Mouse (Mus musculus) CD8-positive naive resting alpha-beta T cell, adult 2 months (primary cell): ENCODE results near the gene Enox1.
"Not testable (repeated sequence)": the region's sequence is repeated elsewhere in the genome, so short reads cannot be mapped to it uniquely, and the experiment has no call there.

Experiments
- DNase-seq, 2 experiments: peaks; one replicate each; pipeline ENCODE4 v3.0.0; 2022; ENCODE audit warnings: low read depth in 2 of 2, low spot score in 2 of 2

The Enox1 gene

DNA sequence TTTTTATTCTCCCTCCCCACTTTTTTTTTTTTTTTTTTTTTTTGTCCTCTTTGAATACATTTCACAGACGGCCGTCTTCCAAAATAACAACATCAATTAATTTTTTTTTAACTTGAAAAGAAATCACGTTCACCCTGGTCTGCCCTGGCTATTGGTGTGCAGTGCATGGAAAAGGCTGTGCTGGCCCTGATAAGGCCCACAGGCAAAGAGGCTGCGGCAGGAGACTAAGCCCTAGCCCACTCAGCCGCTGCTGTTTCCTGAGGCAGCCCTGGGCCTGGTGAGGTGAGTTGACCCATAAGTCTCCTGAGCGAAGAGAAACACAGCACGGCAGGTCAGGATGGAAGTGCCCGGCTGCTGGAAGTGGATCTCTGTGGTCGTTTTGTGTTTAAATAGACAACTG is 349.8 kb downstream of the Enox1 start:
- DNase-seq, result no peak

DNA sequence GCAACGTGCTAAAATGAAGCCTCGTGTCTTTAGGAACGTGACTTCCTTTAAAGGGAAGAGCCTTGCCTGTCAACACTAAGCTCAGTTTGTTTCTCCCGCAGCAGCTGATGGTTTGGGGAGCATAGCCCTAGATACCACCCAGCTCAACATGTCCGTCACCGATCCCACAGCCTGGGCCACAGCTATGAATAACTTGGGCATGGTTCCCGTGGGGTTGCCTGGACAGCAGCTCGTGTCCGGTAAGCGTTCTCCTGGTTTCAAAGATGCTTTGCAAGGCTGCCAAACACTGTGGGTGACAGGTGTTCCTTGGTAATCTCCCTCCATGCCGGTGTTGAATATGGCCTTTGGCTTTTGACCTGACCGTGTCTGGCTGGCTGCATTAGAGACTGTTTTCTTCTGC is 351.5 kb downstream of the Enox1 start:
- no peak for DNase-seq

DNA sequence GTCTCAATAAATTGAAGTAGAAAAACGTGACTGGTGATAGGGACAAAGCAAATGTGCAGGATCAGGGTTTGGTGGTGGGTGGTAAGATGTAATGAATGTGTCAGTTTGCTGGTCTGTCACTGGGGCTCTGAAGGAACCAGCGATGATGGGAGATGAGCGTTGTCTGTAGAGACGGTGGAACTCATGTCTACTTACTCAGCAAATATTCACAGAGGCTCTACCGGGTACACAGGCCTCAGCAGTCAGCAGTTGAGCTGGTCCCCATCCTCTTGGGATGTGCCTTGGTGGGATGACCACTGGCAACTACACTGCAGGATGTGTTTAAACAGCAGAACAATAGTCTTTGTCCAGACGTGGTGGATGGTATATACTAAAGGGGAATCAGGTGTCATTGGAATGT is 352.5 kb downstream of the Enox1 start:
- DNase-seq, result no peak

DNA sequence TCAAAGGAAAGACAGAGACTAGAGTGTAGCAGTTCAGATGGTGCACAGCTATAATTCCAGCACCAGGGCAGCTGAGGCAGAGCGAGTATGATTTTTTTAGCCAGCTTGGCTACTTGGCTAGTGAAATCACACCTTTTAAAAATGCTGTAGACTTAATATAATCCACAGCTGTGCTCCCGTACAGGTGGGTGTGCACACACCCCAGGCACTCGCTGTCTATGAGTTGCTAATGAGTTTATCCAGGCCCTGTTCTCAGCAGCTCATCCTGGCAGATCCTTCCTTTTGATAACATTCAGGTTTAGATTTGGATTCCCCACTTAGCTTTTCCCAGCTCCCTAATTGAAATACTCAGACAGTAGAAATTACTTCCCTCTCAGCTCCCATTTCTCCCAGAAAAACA is 353.4 kb downstream of the Enox1 start:
- no peak for DNase-seq

DNA sequence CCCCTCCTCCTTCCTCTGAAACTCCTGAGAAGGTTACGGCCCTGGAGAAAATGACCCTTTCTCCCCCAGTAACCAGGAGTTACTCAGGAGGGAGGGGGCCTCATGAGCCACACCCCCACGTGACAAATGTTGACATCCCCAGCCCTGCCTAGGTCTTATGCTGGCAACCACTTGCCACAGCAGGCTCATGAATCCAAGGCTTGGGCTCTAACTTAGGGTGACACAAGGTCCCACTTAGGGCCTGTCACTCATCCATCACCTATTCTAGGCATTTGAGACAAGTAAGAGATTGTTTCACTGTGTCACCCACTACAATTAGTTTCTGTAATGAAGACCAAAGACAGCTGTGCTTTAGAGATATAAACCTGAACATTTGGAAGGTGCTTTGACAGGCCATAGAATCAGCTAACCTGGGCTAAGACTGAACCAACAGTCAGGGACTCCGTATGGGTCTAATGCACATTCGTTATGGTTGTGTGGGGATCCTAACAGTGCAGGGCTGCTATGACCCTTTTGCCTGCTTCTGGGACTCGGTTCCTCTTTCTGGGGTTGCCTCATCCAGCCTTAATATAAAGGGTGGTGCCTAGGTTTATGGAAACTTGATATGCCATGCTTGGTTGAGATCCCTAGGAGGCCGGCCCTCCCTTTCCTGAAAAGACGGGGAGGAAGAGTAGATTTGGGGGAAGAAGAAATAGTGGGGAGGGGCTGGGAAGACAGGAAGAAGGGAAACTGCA is 354.7 kb downstream of the Enox1 start:
- DNase-seq, result no peak

DNA sequence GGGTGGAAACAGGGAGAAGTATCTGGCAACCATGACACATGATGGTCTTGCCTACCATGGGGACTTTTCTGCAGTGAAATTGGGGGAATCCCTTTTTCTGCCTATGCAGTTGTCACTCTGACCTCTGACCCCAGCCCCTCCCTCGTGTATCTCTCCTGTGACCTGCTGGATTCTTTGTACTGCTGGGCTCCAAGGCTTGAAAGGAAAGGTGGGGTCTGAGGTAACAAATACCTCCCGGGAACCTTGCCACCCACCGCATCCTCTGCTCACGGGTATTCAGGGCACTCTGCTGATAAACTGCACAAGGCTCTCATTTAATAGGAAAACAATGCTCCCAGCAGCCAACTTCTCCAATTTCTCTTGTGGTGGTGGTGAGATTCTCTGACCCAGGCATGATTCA is 361.5 kb downstream of the Enox1 start:
- DNase-seq, result no peak

DNA sequence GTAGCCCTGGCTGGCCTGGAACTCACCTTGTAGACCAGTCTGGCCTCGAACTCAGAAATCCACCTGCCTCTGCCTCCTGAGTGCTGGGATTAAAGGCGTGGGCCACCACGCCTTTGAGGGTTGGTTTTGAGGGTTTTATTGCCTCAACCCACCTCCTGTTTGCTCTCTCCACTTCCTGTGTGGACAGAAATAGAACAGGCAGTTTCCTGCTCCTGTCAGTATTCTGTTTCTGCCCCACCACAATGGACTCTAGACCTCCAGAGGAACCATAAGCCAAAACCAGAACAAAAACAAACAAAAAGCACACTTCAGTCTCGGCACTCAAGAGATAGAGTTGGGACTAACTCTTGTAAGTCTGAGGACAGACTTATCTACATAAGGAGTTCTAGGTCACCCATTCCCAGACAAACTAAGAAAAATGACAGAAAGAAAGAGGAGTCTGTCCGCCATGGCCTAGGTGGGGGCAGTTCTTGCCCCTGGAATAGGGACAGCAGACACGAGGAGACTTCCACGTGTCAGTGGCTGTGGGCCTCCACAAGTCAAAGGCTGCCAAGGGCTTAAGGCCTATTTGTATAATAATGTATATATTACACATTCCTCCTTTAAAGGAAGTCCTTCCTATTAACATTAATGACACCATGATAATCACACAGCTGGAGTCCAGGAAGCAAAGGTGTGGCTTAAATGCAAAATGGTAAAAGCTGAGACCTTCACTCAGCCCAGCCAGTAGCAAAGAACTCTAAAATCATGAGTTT is 362.6 kb downstream of the Enox1 start:
- no peak for DNase-seq

DNA sequence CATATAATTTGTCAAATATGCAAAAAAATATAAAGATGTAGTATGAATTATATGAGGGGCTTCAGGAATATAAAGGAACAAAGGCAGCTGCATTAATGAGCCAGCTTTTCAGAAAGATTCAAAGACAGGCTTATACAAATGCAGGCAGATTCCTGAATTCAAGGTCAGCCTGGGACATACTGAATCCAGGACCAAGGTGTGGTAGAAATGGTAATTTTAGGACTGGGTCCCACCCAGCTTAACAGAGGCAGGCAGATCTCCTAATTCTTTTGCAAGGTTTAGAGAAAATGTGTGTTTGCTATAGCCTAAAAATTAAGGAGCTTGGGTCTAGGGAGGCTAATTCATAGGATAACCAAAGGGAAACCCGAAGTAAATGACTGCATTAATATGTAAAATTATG is 363.1 kb downstream of the Enox1 start:
- DNase-seq, result no peak

DNA sequence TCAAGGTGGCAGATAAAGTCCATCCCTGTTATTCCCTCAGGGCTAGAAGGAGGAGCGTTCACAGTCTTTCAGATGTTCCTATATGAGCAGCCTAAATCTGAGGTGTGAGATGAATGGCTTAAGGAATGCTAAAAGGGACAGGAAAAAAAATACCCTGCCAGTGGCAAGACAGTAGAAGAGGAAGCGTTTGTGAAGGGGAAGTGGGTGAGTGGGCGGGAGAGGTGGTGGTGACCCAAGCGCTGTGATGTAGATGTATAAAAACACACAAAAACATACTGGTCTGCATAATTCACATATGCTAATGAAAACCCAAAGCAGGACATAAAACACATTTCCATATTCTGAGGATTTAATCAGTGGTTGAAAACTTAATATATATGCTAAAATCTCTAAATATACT is 367.7 kb downstream of the Enox1 start:
- DNase-seq, result no peak

DNA sequence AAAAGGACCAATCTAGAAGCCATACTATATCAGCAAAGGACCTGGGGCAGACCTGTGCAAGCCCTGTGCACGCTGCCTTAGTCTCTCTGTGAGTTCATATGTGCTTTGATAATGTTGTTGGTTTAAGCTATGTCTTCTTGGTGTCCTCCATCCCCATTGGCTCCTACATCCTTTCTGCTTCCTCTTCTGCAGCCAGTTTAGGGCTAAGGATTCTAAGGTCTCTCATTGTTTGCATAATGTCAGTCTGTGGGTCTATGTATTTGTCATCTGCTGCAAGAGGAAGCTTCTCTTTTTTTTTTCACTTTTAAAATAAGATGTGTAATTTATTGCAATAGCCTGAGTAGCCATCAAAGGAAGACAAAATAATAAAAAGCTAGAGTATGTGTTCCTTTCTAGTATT is 369.7 kb downstream of the Enox1 start:
- no peak for DNase-seq

DNA sequence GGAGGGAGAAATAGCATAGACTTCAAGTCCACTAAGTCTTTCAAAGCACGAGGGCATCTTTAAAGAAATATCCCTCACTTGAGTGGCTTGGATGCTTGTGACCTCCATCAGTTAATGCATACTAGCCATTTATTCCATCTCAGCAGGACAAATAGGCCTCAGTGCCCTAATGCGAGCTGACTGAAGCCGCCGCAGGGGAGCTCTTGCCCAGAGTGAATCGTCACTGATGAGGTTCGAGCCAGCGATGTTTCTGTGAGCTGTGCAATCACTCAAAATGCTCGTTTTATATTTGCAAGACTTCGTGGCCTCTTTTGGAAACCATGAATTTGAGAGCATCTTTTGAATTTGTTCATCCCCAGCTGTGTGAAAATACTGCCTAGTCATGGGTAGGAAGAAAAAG is 372.6 kb downstream of the Enox1 start:
- no peak for DNase-seq

DNA sequence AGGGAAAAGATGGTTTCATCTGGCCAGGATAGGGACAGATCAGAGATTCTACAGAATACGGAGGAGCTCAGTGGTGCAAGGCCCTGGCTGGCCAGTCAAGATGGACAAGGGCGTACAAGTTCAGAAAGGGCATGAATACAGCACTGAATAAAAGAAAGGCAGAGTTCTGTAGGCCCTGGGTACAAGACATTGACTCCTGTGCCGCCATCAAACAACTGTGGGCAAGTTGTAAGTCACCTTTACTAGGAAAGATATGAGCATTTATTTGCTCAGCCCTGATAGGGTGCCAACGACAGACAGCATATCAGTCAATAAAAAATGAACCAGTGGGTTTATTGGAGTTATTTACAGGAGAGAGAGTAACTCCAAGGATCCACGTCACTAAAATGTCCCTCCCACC is 373.1 kb downstream of the Enox1 start:
- no peak for DNase-seq

DNA sequence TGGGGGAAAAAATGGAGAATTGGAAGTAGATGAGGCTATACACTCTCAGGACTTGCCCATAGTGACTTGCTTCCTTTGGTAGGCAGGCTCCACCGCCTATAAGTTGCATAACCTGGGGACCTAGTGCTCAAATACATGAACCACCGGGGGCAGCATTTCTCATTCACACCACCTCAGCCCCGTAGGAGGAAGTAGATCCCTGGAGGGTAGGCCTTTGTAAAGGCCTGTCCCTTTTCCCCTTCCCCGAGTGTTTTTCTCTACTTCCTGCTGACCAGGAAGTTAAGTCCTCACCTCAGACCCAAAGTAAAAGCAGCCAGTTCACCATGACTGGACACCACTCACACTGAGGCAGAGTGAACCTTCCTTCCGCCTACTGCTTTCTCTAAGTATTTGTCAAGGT is 377.1 kb downstream of the Enox1 start:
- DNase-seq, result no peak

DNA sequence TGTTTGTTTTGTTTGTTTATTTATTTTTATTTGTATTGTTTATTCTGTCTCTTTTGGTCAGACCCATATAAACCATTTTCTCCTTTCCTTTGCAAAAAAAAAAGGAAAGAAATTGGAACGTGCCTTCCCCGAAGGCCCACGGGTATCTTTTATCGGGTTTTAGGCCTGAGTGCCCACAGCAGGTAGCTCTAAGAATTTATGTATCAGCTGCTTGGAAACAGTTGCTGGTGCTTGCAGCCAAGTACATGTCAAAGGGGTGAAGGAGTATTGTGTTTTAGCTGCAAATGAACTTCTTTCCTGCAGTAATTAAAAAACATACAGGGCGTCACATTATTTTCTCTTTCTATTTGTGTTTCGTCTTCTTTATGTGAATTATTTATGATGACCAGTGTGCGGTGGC is 377.6 kb downstream of the Enox1 start:
- DNase-seq, result no peak

DNA sequence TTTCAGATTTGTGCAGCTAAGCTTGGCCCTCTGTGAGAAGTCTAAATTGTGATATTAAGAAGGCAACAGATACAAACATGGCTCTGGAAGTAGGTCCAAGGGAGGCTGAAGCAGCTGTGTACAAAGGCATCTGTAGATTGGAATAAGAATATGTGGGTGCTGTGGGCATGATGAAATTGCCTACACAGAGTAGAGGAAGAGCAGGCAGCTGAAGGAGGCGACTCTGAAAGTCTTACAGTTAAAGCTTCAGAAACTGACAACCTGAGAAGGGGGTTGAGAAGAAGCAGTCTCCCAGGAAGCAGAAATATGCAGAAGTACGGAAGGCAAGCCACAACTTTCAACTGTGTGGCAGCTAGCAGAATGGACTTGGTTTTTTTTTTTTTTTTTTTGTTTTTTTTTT is 380.0 kb downstream of the Enox1 start:
- no peak for DNase-seq

DNA sequence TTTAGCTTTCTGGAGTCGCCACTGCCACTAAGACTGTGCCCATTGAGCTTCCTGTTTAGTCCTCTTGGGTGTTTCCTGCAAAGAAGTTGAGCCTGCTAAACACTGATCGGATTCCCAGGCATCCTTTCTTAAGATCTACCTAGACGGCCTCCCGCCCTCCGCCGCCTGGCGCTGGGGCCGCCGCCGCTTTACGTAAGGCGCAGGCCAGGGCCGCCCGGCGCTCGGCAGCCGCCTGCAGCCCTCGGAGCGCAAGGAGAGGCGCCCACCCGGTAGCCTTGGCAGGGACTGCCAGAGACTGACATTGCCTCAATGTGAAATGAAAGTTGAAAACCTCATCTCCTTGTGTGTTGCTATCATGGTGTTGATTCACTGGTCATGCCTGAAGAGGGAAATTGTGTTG is 383.0 kb downstream of the Enox1 start:
- not testable (repeated sequence) for DNase-seq

DNA sequence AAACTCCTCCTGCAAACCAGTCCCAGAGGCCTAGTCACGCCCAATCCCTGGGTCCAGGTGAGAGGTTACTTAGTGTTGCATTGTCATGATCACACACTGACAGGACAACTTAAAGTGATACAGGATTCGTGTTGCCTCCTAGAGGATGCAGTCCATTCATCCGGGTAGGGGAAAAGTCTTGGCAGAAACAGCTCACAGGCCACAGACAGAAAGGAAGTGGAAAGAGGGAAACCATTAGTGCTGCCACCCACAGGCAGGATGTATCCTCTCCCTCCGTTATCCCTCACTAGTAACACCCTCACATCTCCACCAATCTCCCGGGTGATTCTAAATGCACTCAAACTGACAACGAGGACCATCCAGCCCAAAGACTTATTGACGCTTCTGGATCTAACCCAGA is 385.4 kb downstream of the Enox1 start:
- DNase-seq, result no peak

DNA sequence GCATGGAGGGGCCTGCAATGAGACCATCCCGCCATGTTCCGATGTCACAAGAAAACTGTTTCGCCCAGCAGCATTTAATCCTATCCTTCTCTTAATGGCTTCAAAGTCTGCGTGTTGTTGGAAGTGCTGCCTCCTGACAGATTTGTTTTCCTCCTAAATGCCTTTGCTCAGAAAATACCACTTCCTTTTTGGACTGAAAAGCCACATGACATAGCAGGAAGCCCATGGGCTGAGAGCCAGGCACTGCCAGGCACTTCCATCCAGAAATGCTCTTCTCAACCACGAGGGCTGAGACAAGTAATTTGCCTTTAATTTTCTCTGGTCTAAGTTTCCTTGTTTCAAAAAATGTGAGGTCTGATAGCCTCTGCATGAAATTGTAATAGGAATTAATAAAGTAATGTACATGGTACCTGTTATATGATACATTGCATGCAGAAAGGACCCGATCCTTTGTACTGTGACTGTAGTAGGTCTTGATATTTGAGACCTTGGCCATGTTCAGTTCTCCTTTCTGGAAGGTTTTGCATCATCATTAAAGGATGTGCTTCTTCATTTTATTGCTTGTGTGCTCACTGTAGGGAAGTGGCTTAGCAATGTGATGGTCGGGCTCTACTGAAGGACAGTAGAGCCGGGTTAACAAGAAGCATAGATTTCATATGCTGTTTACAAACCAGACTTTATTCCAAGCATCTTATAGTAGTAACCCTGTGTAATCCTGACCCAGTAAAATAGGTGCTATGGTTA is 390.1 kb downstream of the Enox1 start:
- no peak for DNase-seq

DNA sequence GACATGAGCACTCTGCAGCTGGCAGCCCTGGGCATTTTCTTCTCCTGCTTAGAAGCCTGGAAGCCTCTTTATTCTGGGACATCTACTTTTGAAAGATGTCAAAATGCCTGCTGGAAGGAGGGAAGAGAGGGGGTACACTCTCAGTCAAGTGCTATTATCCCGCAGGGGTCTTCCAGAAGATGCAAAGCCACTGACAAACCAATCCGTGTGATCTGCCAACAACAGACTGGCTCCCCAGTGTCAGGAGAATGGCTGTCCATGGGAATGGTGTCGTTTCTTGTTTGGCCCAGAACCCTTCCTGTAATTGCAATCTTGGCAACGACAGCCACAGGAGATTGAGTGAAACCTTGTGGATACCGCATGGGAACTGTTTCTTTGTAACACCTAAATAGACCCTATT is 390.8 kb downstream of the Enox1 start:
- no peak for DNase-seq

DNA sequence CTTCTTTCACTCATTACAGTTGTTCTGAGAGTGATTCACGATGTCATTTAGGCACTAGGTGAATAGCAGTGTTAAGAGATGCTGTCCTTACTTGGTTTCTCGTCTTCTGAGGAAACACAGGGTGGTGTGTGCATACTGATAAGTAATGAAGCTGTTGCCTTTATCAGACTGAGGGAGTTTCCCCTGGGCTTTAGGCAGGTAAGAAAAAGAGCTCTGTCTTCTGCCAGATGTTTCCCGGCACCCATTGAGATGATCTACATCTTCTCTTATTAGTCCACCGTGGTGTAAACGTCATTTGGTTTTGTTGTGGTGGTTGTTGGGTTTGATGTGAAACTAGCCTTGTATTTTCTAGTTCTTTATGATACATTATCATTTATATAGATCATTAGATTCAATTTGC is 392.4 kb downstream of the Enox1 start:
- no peak for DNase-seq

DNA sequence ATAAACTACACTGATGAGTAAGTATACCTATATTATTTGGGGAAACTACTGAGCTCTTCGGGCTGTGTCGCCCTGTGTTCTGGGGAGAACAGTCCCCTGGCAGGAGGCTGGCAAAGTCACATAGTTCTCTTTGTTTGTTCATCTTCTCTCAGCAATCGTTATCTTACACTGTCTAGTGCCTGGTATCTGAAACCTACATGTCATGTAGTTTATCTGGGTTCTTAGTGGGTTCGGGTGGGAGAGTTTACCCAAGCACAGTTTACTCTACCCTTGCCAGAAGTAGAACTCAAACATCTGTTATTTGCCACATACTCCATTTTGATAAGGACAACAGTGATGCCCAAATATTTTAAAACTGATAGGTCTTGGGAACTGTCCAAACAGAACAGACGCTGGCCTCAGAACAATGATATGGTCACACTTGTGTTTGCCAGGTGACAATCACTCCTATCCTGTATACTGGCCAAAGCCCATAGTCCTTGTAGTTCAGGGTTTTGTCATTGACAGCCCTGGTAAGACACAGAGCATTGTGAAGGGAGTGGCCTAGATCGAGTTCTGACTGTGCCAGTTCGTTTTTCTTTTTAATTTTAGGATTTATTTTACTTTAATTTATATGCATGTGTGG is 401.0 kb downstream of the Enox1 start:
- no peak for DNase-seq

DNA sequence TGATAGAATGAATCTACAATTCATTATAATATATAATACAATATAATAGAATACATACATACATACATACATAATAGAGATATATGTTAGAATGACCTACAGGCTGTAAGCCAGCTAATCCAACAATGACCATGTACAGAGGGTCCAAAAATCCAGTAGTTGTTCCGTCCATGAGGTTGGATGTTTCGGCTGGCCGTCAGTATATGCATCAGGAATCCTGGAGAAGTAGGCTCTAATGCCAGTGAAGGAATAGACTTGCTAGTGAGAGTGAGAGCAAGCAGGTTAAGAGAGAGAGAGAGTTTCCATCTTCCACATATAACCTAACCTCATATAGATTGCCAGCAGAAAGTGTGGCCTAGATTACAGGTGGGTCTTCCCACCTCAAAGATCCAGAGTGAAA is 402.3 kb downstream of the Enox1 start:
- DNase-seq, result no peak
